Mouse (Mus musculus): Measurements from ENCODE around the gene Pnkd.

The Pnkd gene

GRCm38 (mm10) chr1:74390924-74391748 is 106.4 kb downstream of the Pnkd start, which contains the start of gene Ctdsp1:
Gene Ctdsp1, plus strand, starts transcription at chr1:74391509.
- DNase-seq: peak; percentile 98 to 100

- peak; percentile 88 to 90 for DNase-seq
Measured at GRCm38 (mm10) chr1:74391844-74392441, 107.2 kb downstream of the Pnkd start.

- peak; percentile 47 to 62 for DNase-seq
Measured at GRCm38 (mm10) chr1:74392446-74392994, 107.8 kb downstream of the Pnkd start.

DNA sequence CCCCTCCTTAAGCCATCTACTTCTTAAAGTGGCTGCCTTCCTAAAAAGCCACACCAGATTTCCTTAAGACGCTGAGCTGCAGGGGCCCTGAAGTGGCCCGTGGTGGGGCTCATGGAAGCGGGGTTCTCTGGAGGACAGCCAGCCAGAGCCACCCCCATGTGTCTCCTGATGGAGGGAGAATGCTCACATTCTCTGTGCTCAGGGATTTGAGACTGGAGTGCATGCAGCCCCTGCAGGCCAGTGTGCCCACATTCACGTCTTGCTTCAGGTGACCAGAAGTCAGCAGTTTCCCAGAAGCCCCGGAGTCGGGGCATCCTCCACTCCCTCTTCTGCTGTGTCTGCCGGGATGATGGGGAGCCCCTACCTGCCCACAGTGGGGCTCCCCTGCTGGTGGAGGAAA is 108.3 kb downstream of the Pnkd start:
- peak in 1 of 2 experiments; percentile 29 for DNase-seq

GRCm38 (mm10) chr1:74393697-74394096 is 109.0 kb downstream of the Pnkd start:
- DNase-seq: no peak

DNA sequence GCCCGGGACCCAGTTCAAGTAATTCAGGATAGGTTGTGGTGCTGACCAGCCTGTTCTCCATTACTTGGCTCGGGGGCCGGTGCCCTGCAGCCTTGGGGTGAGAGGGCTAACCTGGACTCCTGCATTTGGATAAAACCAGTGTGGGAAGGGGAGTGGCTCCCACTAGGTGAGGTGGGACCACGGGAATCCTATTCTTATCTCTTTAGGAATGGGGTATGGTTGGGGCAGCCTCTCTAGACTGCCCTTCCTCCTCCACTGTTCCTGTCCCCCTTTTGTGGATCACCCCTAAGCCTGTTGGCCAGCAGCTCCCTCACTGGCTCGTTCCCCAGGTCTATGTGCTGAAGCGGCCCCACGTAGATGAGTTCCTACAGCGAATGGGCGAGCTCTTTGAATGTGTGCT is 109.6 kb downstream of the Pnkd start:
- no peak for DNase-seq

DNA sequence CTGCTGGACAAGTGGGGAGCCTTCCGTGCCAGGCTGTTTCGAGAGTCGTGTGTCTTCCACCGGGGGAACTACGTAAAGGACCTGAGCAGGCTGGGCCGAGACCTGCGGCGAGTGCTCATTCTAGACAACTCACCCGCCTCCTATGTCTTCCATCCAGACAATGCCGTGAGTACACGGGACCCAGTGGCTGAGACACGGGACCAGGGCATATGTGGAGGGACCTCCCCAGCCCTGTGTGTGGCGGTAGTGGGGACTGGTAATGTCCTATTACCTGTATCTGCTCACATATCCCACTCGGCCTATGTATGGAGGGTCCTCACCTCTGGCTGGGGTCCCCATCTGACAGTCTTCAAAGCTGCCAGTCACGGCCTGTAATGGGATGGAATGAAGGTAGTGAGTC is 110.1 kb downstream of the Pnkd start:
- DNase-seq: no peak

GRCm38 (mm10) chr1:74395290-74395689 is 110.6 kb downstream of the Pnkd start:
- DNase-seq: no peak

GRCm38 (mm10) chr1:74396456-74397222 is 111.9 kb downstream of the Pnkd start:
- peak in 1 of 2 experiments; percentile 16 for DNase-seq

GRCm38 (mm10) chr1:74397268-74397918 is 112.7 kb downstream of the Pnkd start:
- DNase-seq: peak; percentile 100

- peak; percentile 81 to 84 for DNase-seq
Measured at GRCm38 (mm10) chr1:74397919-74398451, 113.3 kb downstream of the Pnkd start.

DNA sequence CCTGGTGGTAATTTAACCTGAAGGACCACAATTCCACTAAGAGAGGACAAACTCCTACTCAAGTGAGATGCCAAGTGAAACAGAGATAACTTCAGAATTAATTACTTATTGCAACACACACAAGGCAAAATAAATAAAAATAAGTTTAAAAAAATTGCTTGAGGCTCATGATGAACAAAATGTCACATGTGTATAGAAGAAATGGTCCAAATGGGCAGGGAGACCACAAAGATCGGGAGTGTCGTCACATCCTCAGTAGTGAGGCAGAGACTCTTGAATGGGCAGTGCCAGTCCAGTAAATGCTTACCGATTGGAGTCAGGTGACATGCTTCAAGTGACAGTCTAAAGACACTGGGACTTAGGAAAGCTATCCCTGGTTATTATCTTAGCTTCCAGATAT is 115.8 kb downstream of the Pnkd start:
- no peak for DNase-seq

DNA sequence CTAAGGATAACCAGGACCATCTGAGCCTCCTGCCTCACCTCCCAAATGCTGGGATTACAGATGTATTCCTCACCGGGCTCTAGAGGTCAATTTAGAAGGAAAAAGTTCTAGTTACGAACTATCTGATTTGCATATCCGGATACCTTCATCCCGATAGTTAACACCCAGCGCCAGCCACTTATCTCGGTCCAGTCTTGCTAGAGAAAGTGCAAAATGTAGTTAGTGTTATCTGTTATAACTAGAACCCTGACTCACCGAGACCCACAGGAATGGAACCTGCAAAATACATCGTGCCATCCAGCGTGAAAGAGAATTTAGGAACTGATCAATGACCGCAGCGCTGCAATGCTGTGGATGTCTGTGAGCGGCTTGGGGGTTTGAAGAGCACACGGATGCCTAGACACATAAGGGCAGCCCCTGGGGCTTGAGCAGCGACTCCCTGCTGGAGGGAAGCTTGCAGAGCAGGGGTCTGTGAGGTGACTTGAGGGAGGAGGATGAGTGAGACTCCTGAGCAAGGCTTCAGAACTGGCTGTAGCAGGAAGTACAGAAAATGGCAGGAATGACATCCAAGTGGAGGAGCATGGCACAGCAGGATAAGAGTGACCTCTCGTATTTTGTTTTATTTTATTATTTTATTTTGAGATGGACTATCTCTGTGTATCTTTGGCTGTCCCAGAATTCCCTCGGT is 116.4 kb downstream of the Pnkd start:
- DNase-seq: no peak

Measured in lung, postnatal 4 days (tissue).